Mouse (Mus musculus) liver, embryonic 14.5 days (tissue): ENCODE measurements around the gene Il13. TPM values are rescaled to one million over a fixed set of nuclear protein-coding genes. Genes with fewer than 3 reads are reported as not detected.

Experiments
- ATAC-seq: fragments of 200-750 bp; cut with Nextera tagmentation; 2 replicates; pipeline ENCODE4 v1.8.0; 2017; ENCODE audit warnings: moderate number of reproducible peaks, mild to moderate bottlenecking, moderate library complexity; ENCODE audit not compliant: insufficient read depth
- DNase-seq, 3 experiments: peaks; one replicate each; pipeline ENCODE4 v3.0.0-alpha.2; 2012 to 2013; ENCODE audit warnings: low read depth in 3 of 3, low spot score in 3 of 3
- H3K27ac ChIP-seq: fragments of 300-500 bp; sonication (generic); 2 replicates; pipeline ENCODE4 v1.5.1; 2014; ENCODE audit warnings: moderate library complexity, mild to moderate bottlenecking, control low read depth, inconsistent platforms
- H3K27me3 ChIP-seq: fragments of 300-500 bp; sonication (generic); 2 replicates; pipeline ENCODE4 v1.6.1; 2014; ENCODE audit warnings: mild to moderate bottlenecking, low read length, moderate library complexity; ENCODE audit not compliant: control insufficient read depth, insufficient read depth
- H3K36me3 ChIP-seq: fragments of 300-500 bp; sonication (generic); replicated peaks from 2 replicates; pipeline ENCODE4 v1.6.1; 2014; ENCODE audit warnings: low read depth; ENCODE audit not compliant: control insufficient read depth, insufficient read depth
- H3K4me1 ChIP-seq, 2 experiments: fragments of 200-500 bp in 1 of 2; fragments of 300-500 bp in 1 of 2; sonication (generic) in 1 of 2; replicated peaks; 2 replicates each; pipeline ENCODE4 v1.6.1; 2012 to 2014; ENCODE audit warnings: antibody characterized with exemption in 1 of 2, inconsistent platforms in 1 of 2, low read length in 1 of 2; ENCODE audit not compliant: control insufficient read depth in 2 of 2, insufficient read depth in 2 of 2
- H3K4me2 ChIP-seq: fragments of 300-500 bp; sonication (generic); 2 replicates; pipeline ENCODE4 v1.6.1; 2014; ENCODE audit warnings: low read depth, mild to moderate bottlenecking, control low read depth, moderate library complexity
- H3K4me3 ChIP-seq, 2 experiments: fragments of 200-500 bp in 1 of 2; fragments of 300-500 bp in 1 of 2; sonication (generic) in 1 of 2; 2 replicates each; pipeline ENCODE4 v1.5.1; 2012 to 2014; ENCODE audit warnings: low read depth in 2 of 2, low read length in 2 of 2, mild to moderate bottlenecking in 2 of 2, control low read depth in 1 of 2, inconsistent platforms in 1 of 2, moderate library complexity in 1 of 2; ENCODE audit not compliant: insufficient read depth in 1 of 2
- H3K9ac ChIP-seq: fragments of 300-500 bp; sonication (generic); replicated peaks from 2 replicates; pipeline ENCODE4 v1.6.1; 2014; ENCODE audit warnings: mild to moderate bottlenecking, control low read depth, moderate library complexity
- H3K9me3 ChIP-seq: fragments of 300-500 bp; sonication (generic); 2 replicates; pipeline ENCODE4 v1.6.1; 2016; ENCODE audit warnings: low read length, mixed read lengths; ENCODE audit not compliant: control insufficient read depth
- CTCF ChIP-seq: IDR thresholded peaks from 2 replicates; pipeline ENCODE4 v1.5.1; 2016; ENCODE audit warnings: antibody characterized with exemption, low read depth, control low read depth
- EP300 ChIP-seq: IDR thresholded peaks from 2 replicates; pipeline ENCODE4 v1.6.1; 2016; ENCODE audit warnings: antibody characterized with exemption, low read depth
- WGBS: fragments of 180-500 bp; shearing (Covaris S2); extraction: QIAGEN DNeasy Blood & Tissue Kit; methylation state at CpG from one replicate; pipeline ENCODE4 v1.1.7; 2014; ENCODE audit not compliant: insufficient replicate concordance; 5-methylcytosine and 5-hydroxymethylcytosine counted together
- polyA plus RNA-seq, 2 experiments: library from polyadenylated mRNA; depleted of rRNA in 1 of 2; stranded (reverse) in 1 of 2; unstranded in 1 of 2; fragments of >200 nt; fragmentation: Nextera tagmentation in 1 of 2; extraction: Ambion mirVana in 1 of 2; gene quantifications; 2 replicates each; pipeline versions ENCODE4 v1.2.1 to v1.2.3; 2012 to 2014

Il13 gene
- polyA plus RNA-seq, 2 experiments: 0.04 TPM; not detected in 1

DNA sequence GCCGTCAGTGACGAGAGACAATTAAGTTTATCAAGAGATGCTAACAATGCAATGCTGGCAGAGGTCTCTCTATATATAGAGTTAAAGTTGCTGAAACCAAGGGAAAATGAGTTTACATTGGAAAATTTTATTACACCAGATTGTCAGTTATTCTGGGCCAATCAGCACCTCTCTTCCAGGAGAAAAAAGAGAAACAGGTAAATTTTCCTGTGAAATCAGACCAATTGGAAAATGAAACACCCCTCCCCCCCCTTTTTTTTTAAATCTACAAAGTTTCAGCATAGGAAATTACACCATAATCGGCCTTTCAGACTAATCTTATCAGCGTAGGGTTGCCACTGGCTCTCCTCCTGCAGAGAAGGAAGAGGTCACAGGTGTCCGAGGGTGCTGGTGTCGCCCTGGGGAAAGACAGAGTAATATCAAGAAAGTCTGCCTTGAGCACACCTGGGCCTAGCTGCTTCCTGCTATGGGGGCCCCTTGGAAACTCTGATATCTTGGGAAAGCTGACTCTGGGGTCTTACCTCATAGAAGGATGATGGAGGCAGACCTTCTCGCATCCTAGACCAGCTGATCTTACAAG is 15.8 kb downstream of the Il13 start, which contains the start of gene Il4:
TSS of gene Il4 (minus strand) at position 51 of the 580 bp plus-strand sequence.
- no peak within 1 kb of the TSS for H3K4me3 ChIP-seq
- H3K4me1 ChIP-seq: peaks cover 33 to 52% of the 10 kb centered on the region in 2 experiments
- no peak for ATAC-seq
- H3K4me2 ChIP-seq: no peak within 1 kb of the TSS
- 38% methylated on average over 7 of the region's 7 CpGs for WGBS
- no peak for DNase-seq
- no peaks in the 10 kb centered on the region for H3K9me3 ChIP-seq
- no peak within 1 kb of the TSS for H3K9ac ChIP-seq
- TF ChIP-seq EP300 (no peak), CTCF (no peak)
- no peak within 1 kb of the TSS for H3K27ac ChIP-seq
- no peaks in the 10 kb centered on the region for H3K36me3 ChIP-seq
- H3K27me3 ChIP-seq: no peaks in the 10 kb centered on the region

DNA sequence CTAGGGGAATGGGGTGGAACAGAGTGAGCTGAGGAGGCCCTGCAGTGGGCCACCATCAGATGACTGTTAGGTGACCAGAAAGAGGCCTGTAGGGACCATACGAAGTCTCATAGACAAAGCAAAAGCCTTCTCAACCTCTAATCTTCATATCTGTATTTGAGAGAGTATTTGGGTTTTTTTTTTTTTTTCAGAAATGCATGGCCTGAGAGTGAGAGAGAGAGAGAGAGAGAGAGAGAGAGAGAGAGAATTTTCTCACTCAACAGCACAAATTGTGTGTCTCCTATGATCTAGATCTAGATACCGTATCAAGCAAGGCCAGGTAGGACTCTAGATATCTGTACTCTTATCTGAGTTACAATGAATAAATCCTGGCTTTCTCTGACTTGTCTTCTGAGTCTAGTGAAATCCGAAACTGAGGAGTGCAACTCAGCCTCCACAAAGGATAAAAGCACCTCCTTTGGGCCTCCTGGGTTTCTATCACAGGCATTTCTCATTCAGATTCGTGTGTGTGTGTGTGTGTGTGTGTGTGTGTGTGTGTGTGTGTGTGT is 16.9 kb downstream of the Il13 start:
- TF ChIP-seq CTCF (no peak), EP300 (no peak)
- WGBS: 41% methylated on average over 4 of the region's 4 CpGs
- H3K4me2 ChIP-seq: peak overlapping the region; percentile 28; the same call in 1 of the 2 replicates
- no peaks in the 10 kb centered on the region for H3K27me3 ChIP-seq
- H3K36me3 ChIP-seq: no peaks in the 10 kb centered on the region
- no peaks in the 10 kb centered on the region for H3K9me3 ChIP-seq
- H3K9ac ChIP-seq: no peak overlapping the region
- ATAC-seq (no peak), DNase-seq (no peak)
- H3K4me3 ChIP-seq: no peak overlapping the region
- no peak overlapping the region for H3K27ac ChIP-seq
- peaks cover 33 to 52% of the 10 kb centered on the region in 2 experiments for H3K4me1 ChIP-seq

DNA sequence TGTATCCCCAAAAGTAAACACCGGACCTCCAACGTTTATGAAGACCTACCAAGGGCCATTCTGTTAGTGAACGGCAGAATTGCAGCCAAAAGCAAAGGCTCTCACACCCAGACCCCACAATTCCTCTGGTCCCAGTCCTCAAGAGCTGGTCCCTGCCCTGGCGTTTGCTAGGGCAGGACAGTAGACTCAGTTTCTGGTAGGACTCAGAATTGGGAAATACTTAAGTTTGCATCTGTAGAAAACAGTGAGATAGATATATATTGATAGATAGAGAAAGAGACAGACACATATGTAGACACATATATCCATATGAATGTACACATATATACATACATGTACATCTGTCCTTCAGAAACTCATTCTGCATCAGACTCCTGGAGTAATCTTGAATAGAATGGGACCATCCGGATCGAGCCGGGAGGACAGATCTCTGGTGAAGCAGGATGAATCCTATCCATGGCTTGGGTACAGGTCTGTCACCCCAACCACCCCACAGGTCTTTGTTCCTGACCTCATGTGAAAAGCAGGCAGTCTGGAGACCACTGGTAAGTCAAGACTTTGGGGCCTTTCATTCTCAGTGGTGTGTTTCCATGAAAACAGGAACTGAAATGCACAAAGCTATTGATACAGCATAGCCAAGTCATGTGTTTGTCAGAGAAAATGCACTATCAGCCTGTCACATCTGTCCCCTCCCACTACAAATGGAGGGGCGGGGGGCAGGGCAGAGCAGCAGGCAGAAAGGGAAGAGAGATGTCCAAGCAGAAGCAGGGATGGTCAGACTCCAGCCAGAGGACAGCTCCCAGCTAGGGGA is 17.5 kb downstream of the Il13 start:
- peak; percentile 45; the same call in 1 of the 2 replicates for ATAC-seq
- no peaks in the 10 kb centered on the region for H3K27me3 ChIP-seq
- H3K4me3 ChIP-seq: no peak overlapping the region
- H3K4me2 ChIP-seq: peak overlapping the region; percentile 28; the same call in 1 of the 2 replicates
- no peaks in the 10 kb centered on the region for H3K36me3 ChIP-seq
- no peak overlapping the region; the same call in 1 of the 2 replicates for H3K27ac ChIP-seq
- no peak for DNase-seq
- 47% methylated on average over 8 of the region's 8 CpGs for WGBS
- TF ChIP-seq CTCF (no peak), EP300 (no peak)
- no peaks in the 10 kb centered on the region for H3K9me3 ChIP-seq
- H3K4me1 ChIP-seq: peaks cover 33 to 52% of the 10 kb centered on the region in 2 experiments
- no peak overlapping the region for H3K9ac ChIP-seq

DNA sequence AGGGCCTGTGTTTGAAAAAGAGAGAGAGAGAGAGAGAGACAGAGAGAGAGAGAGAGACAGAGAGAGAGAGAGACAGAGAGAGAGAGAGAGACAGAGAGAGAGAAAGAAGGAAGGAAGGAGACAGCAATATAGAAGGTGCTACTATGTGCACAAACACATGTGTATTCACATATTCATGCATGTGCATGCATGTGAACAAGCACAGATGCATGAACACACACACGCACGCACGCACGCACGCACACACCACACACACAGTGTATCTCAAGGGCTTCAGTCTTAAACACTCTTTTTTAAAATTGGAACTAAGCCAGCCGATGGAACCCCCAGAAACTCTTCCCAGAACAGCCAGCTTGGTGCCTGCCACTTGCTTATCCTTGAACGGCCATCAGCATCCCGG is 18.9 kb downstream of the Il13 start:
- DNase-seq (no peak), ATAC-seq (no peak)
- Histone ChIP-seq H3K9ac (peak overlapping the region; percentile 50), H3K4me2 (peak overlapping the region; percentile 32; the same call in 1 of the 2 replicates), H3K27ac (peak overlapping the region; percentile 27; the same call in 1 of the 2 replicates), H3K27me3 (no peaks in the 10 kb centered on the region), H3K4me3 (no peak overlapping the region), H3K4me1 (peaks cover 33 to 45% of the 10 kb centered on the region in 2 experiments), H3K36me3 (no peaks in the 10 kb centered on the region), H3K9me3 (no peaks in the 10 kb centered on the region)
- WGBS: 88% methylated on average over 8 of the region's 8 CpGs
- no peak for TF ChIP-seq CTCF
- no peak for TF ChIP-seq EP300

DNA sequence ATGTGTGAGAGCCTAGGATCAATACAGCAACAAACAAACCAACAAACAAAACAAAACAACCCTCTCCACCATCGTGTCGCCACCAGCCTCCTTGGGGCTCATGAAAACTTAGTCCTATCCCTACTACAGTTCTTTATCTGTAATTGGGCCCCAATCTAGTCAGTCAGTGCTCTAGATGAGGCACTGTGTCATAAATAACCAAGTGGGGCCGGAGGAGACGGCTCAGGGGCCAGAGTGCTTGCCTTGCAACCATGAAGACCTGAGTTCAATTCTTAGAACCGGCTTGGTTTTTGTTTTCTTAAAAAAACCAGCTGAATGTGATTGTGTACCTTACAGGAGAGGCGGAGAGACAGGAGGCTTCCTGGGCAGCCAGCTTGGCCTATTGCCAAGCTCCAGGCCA is 19.3 kb downstream of the Il13 start:
- Histone ChIP-seq H3K4me3 (no peak overlapping the region), H3K27me3 (no peaks in the 10 kb centered on the region), H3K9ac (peak overlapping the region; percentile 50), H3K4me2 (peak overlapping the region; percentile 32), H3K4me1 (peaks cover 33 to 45% of the 10 kb centered on the region in 2 experiments), H3K36me3 (no peaks in the 10 kb centered on the region), H3K9me3 (no peaks in the 10 kb centered on the region), H3K27ac (peak overlapping the region; percentile 27; the same call in 1 of the 2 replicates)
- 20% methylated on average over 6 of the region's 6 CpGs for WGBS
- TF ChIP-seq CTCF (no peak), EP300 (no peak)
- DNase-seq: no peak
- ATAC-seq: peak; percentile 68
